Comparison of ENCODE assay signal across 8 mouse cellular contexts in the genomic region with DNA sequence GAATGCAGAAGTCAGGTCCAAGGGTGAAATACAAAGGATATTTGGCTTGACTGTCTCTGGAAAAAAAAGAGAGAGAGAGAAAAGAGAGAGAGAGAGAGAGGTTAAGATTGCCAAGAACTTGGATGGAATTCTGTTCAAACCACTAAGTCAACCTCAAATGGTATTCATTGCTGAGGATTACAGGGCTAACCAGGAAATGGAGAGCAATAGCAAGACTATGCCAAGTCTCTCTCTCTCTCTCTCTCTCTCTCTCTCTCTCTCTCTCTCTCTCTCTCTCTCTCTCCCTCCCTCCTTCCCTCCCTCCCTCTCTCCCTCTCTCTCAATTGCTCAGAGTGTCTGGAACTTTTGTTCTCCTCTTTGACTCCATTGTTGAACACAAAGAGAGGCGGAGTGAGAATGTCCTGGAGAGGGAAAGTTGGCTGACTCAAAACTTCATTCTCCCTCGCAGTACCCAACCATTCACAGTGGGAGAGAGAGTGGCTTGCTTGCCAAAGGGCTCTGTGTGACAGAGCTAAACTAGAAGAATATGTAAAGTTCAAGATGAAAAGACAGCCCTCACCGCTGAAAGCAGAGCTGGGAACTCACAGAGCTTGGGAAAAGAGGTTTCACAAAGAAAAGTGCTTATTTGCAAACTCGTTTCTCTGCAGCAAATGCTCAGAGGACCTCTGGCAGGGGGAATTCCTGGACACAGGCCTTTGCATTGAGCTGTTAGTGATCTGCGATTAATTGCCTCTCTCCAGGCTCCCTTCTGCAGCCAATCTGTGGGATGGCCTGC.
DNase-seq lines count a peak whose midpoint lies in the region; ATAC-seq and TF ChIP-seq lines count a peak whose summit lies in the region.

No protein-coding gene starts in this region.

- H3K4me3 ChIP-seq in gastrocnemius, adult 2 months: no peak overlapping the region
- no peak overlapping the region for H3K4me3 ChIP-seq in hindbrain, embryonic 10.5 days
- no peak overlapping the region for H3K4me3 ChIP-seq in stomach, embryonic 14.5 days (ENCODE audit: low read depth, low read length)

- H3K4me2 ChIP-seq in stomach, embryonic 14.5 days (replicated peaks; ENCODE audit: low read depth, low read length): no peak overlapping the region

- H3K9ac ChIP-seq in stomach, embryonic 14.5 days (replicated peaks; ENCODE audit: low read depth, low read length): no peak overlapping the region

- ATAC-seq in stomach, embryonic 14.5 days (ENCODE audit: insufficient number of reproducible peaks, insufficient read depth, low FRiP score, low read depth): no peak

- intact Hi-C loops in gastrocnemius, adult 2 months (cut with DNase I): no loop called here

- 17% methylated on average over 5 of the region's 5 CpGs for WGBS in hindbrain, embryonic 10.5 days
- 24% methylated on average over 5 of the region's 5 CpGs for WGBS in stomach, embryonic 14.5 days

- H3K27ac ChIP-seq in gastrocnemius, adult 2 months: peak overlapping the region; percentile 21; the same call in 1 of the 2 replicates
- peak overlapping the region; percentile 68 for H3K27ac ChIP-seq in hindbrain, embryonic 10.5 days
- H3K27ac ChIP-seq in stomach, embryonic 14.5 days (ENCODE audit: low read length): peak overlapping the region; percentile 74; the same call in 1 of the 2 replicates

- no peaks in the 10 kb centered on the region for H3K36me3 ChIP-seq in hindbrain, embryonic 10.5 days
- no peaks in the 10 kb centered on the region for H3K36me3 ChIP-seq in stomach, embryonic 14.5 days (ENCODE audit: control insufficient read depth, insufficient read depth, low read length)

- no peak for TF ChIP-seq CTCF in gastrocnemius, adult 2 months (IDR thresholded peaks at IDR 0.05)

- 0 out of 2 replicates have a peak, but pooled peaks cover 3% of the 10 kb centered on the region for H3K27me3 ChIP-seq in hindbrain, embryonic 10.5 days (ENCODE audit: insufficient read depth, poor library complexity, severe bottlenecking)
- no peaks in the 10 kb centered on the region for H3K27me3 ChIP-seq in stomach, embryonic 14.5 days (ENCODE audit: control insufficient read depth, insufficient read depth, low read length)

- no peak for DNase-seq in gastrocnemius, adult 2 months
- no peak for DNase-seq in gastrocnemius, adult 8-10 months (ENCODE audit: low spot score in 2 of 2)
- DNase-seq in cerebellum, postnatal 10 days: peak; percentile 46 to 65
- DNase-seq in hindbrain, embryonic 10.5 days (ENCODE audit: low spot score): peak; percentile 7
- peak; percentile 41 for DNase-seq in lung, postnatal 10 days
- no peak for DNase-seq in gastrocnemius, adult 18-20 months (ENCODE audit: low spot score)
- no peak for DNase-seq in kidney, postnatal 14 days

- peaks cover 29% of the 10 kb centered on the region for H3K4me1 ChIP-seq in hindbrain, embryonic 10.5 days (replicated peaks)
- H3K4me1 ChIP-seq in stomach, embryonic 14.5 days (ENCODE audit: control insufficient read depth, insufficient read depth, low read length): peaks cover 15% of the 10 kb centered on the region

- no peaks in the 10 kb centered on the region for H3K9me3 ChIP-seq in hindbrain, embryonic 10.5 days
- no peaks in the 10 kb centered on the region for H3K9me3 ChIP-seq in stomach, embryonic 14.5 days (ENCODE audit: control insufficient read depth, low read depth, low read length)

Comparison
In these comparisons a context has a peak if more than half of its experiments do, and no peak if none do; other contexts are left out.
1. DNase-seq: peak in cerebellum, postnatal 10 days (2 of 2), hindbrain, embryonic 10.5 days (single experiment) and lung, postnatal 10 days (single experiment); none in gastrocnemius, adult 2 months (single experiment), gastrocnemius, adult 8-10 months (0 of 2), gastrocnemius, adult 18-20 months (single experiment) and kidney, postnatal 14 days (single experiment).
2. H3K27ac ChIP-seq: peak in every context shown above with its lines; median percentile 74 in stomach, embryonic 14.5 days; 68 in hindbrain, embryonic 10.5 days; 21 in gastrocnemius, adult 2 months.